Mouse (Mus musculus) lung, postnatal 4 days (tissue): Measurements from ENCODE around the gene Gm5485.

Source experiments
- DNase-seq, 2 experiments: peaks; one replicate each; pipeline ENCODE4 v3.0.0; 2021

Gm5485 gene

DNA sequence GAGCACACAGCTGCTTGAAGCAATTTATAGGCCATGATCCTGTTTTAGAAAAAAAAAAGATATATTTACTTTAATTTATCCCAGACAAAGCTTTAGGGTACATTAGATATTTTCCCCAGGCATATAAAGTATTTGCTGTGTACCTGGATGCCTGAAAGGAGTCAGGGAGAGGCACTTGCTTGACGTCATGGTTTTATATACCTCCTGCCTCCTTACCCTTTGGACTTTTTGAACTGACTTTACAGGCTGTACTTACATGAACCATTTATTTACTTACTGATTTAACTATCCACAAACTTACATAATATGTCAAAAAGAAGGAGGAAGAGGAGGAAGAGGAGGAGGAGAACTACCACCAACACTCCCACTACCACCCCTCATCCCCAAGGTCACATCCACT, at the start of gene Gm5485:
Gene Gm5485, minus strand, starts transcription at position 171 of the 400 bp plus-strand sequence.
- DNase-seq, result no peak

DNA sequence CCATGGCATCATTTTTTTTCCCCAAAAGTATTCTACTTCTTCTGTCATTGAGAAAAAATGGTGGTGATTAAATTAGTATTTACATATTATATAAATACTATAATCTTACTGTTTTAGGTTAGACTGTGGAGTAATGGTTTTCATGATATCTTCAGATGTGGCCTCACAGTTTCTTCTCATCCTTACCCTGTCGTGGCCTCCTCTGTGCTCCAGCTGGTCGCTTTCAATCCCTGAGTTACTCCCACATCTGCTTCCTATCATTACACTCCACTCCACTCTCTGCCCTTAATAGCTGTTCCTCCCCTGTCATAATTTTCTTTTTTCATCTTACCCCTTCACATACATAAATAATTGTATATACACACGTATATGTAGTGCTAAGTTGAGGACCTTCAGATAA, 41.0 kb upstream of the Gm5485 start:
- DNase-seq, result no peak

DNA sequence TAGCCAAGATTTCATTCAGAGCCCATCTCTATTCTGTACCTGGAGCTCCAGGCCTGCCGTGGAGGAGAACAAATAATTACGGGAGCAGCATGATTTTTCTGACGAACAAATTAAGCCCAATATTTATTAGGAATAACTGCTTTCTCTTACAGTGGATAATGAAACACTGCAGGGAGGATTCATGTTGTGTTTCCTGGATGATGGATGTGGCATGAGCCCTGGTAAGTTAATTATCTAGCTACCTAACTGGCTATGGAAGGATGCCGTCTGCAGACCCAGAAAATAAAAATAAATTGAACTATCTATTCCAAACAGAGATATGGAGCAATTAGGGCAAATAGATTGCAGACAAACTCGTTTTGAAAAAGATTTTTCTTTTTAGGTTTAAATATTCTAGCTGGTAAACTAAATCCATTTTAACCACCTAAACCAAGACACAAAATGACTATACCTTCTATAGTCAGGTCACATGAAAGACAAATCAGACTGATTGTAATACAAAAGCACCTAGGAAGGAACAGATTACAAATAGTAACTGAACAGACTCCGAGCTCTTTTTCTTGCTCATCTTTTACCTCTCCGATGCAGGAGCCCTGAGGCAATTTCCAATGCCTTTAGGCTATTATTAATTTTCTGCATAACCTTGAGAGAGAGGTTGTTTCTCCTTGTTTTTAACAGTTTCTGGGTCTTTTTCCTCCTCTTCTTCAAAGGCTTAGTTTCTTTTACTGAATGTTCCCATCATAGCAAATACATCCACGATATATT, 34.1 kb upstream of the Gm5485 start:
- DNase-seq, result no peak

DNA sequence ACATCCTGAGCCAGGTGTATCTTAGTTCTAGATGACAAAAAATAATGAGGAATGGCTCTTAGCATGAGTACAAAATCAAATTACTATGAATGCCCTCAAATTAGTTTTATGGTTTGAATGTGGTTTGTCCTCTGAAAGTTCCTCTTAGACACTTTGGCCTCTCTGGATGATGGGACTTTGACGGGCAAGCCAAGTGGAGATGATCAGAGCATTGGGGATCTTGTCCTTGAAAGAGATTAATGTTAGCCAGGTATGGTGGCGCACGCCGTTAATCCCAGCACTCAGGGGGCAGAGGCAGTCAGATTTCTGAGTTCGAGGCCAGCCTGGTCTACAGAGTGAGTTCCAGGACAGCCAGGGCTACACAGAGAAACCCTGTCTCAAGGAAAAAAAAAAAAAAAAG, 32.4 kb upstream of the Gm5485 start:
- no peak for DNase-seq

DNA sequence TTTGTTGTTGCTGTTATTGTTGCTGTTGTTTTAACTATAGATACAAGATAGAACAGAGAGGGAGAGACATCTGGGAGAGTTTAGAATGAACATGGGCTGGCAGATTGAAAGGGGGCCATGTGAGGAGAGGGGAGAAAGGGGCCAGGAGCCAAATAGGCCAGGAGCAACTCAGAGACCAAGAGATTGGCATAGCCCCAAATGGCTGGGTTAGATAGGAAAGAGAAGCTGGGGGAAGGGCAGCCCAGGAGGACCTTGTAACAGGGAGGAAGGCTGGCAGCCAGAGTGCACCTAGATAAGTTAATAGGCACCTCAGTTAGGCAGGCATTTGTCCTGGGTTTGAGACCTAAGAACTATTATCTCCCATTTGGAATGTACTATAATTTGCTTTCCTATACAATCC, 25.3 kb upstream of the Gm5485 start:
- DNase-seq, result no peak

DNA sequence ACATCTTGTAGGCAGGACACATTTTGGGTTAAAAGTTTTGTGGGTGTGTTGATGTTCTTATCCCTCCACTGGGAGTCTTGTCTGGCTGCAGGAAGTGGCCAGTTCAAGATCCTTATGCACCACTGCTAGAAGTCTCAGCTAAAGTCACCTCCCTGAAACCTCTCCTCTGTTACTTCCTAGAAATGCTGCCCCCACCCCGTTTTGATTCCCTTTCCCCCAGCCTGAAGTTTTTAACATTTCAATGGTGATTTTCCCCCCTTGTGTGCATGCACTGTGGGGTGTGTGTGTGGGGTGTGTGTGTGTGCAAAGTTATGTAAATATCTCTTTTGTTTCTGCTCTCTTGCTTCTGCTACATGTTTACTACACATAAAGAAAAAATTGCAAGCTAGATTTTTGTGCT, 23.2 kb upstream of the Gm5485 start:
- DNase-seq, result no peak

DNA sequence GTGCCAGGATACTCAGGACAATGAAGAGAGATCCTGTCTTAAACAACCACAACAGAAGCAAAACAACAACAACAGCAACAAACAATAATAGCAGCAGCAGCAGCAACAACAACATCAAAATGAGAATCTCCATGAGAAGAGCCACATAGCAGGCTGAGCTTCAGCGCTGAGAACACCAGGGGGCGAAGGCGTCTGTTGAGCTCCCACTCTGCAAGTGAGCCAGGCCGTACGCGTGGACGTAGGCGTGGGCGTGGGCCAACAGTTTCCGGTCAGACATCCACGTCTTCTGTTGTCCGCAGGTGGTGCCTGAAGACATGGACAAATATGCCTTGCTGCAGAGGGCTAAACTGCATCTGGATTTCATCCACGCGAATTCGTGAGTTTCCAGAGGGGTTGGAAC, 18.8 kb upstream of the Gm5485 start, which contains the start of gene Morc1:
Gene Morc1, plus strand, starts transcription at position 211 of the 400 bp plus-strand sequence.
- no peak for DNase-seq

DNA sequence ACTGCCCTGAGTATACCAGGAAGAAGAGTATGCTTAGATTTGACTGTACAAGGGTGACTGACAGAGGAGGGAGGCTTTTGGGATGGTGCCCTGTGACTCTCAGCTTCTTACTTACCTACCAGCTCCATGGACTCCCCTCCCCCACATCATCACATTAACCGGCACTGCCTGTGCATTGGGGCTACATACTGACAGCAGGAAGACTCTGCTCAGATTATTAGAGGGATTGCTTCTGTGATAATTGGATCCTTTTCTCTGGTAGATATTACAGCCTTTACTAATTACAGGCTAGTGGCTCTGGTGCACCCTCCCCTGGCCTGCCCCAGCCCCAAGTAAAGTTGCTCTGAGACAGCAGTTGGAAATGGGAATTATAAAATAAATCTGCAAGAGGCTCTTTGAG, 17.2 kb upstream of the Gm5485 start:
- no peak for DNase-seq

DNA sequence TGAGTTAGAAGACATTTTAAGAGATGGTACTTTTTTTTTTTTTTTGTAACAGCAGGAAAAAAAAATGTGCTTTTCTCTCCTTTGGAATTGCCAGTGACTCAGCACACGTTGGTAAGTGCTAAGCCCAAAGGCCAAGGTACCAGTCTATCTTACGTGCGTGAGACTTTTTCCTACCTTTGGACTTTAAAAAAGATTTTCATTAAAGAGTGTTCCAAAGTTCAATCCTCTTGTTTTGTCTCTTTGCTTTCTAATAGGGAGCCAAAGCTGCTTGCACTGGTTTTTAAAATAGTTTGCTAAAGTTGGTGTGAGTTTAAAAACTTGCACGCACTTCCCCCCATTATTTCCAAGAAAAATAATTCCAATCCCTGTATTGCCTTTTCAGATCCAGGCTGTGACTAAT, 11.9 kb upstream of the Gm5485 start:
- DNase-seq, result no peak

DNA sequence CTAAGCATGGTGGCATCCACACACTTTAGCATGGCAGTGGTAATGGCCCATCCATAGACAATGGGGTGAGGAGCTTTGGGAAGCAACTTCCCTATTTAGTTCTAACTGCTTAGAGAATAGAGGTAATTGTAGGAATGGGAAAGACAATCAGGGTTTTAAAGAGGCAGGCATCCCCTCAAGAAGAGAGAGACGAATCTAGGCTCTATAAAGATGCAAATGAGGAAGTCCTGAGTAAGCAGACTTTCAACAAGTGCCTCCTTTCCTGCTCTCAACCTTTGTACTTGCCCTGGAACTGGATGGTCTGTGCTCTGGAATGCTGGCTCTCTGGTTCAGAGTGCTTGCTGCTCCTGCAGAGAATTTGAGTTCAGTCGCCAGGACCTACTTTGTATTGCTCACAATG, 10.3 kb upstream of the Gm5485 start:
- no peak for DNase-seq

DNA sequence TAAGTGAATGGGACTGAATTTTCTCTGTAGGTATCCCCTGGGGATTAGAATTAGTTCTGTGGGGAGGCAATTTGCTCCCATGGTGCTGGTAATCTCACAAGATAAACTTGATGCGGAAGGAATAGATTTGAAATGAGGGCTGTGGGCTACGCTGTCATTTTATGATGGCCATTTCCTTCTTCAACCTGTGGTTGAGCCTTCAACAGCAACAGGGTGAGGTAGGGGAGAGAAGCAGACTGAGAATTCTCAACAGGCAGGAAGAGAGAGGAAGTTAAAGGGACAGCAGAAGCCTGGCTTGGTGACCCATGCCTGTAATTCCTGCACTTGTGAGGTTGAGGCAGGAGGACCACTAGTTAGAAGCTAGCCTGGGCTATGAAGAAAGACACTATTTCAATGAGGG, 6.8 kb upstream of the Gm5485 start:
- no peak for DNase-seq

DNA sequence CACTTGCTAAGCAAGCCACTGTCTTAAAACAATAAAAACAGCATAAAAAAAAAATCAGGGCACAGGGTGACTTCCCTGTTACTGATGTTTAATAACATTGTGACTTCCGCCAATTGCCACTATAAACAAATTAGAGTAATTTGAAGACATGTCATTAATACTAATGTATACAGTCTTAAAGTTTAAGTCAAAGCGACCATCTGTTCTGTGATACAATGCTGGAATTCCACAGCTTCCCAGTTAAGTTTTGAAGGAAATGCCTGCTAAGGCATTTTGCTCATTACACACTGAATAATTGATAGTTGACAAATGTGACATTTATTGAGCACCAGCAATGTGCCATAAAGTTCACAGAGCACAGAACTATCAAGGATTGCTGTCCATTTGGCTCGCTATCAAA, 6.3 kb upstream of the Gm5485 start:
- no peak for DNase-seq

DNA sequence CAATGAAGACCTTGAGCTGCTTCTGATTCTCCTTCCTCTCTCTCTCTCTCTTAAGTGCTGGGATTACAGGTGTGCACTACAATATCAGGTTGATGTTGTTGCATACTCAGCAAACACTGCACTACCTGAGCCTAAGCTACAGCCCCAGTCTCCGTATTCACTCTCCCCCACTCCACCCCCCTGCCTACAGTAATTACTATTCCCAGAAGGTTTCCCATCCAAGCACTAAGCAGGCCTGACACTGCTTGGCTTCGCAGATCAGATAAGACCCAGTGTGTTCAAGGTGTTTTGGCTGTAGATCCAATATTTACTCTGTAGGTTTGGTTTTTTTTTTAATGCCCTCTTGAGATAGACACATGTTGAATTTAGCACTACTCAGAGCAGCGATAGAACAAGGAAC, 2.1 kb downstream of the Gm5485 start:
- no peak for DNase-seq

DNA sequence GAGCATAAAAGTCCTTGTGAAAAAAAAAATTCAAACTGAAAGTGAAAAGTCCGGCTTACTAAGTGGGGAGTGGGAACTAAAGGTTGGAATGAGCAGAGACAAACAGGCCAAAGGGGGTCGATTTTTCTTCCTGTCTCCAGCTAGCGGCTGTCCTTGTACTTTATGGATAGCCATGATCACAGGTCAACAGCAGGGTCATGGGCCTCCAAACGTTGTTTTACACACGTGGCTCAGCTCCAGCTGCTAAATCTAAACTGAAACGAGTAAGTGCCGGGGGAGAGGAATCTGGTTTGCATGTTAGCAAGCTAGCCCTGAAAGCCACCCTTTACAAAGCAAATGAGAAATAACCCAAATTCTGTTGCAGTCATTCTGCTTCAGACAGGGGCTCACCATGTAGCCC, 2.6 kb downstream of the Gm5485 start:
- DNase-seq, result no peak

DNA sequence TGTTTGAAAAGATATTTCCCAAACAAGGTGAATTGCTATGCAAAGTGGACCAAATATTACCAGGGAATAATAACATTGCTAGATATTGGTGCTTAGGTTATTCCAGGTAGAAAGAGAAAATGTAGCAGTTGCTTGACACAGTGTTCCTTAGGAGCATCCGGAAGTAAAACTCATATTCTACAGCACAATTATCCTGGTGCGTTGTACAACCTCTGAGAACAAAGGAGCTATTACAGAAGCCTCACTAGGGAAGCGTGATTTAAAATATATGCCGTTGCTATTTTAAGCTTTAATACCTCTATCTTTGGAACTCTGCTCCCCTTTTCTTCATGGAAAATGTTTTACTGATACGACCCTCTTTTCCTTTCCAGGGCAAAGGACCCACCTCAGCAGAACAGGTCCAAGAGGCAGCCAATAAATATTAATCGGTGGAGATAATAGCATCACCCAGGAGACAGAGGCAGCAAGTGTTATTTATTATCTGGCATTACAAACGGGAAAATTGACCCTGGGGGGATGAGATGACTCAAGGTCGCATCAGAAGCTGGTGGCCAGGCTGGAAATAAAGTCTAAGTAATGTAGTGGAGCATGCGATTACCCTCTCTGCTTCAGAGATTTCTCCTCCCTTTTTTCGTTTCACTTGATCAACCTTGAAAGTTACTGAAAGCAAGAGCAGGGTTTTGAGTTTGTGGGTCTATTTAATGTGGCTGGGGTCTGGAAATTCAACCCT, 6.4 kb downstream of the Gm5485 start:
- DNase-seq, result no peak

DNA sequence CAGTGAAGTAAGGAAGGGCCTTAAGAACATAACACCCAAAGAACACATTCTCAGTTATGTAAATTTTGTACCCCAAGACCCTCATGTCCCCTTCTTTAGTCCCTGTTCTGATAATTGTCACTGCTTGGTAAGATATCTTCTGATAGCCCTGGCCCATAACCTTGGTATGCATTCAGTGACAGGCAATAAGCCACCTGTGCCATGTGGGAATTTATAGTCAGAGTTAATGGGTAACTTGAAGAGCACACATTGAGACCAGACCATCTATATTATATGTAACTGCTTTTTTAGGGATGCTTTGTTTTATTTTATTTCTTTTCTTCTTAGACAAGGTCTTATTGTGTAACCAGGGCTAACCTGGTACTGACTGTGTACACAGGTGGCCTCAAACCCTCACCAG, 8.2 kb downstream of the Gm5485 start:
- DNase-seq, result no peak

DNA sequence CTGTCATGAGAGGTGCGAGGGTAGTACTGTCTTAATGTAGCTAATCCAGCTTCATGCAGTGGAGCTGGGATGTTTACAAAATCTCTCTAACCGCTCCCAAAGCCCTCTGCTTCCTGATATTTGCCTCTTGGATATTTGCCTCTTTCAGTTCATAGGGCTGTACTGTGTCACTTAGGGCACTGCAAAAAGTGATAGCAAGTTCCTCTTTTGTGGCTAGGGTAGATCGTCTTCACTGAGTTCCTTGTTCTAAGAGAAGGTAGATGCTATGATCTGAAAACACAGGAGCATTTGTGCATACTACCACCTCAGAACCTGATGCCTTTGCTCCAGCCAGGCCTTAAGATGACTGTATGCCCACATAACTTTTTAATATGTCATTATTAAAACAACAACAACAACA, 8.8 kb downstream of the Gm5485 start:
- no peak for DNase-seq

DNA sequence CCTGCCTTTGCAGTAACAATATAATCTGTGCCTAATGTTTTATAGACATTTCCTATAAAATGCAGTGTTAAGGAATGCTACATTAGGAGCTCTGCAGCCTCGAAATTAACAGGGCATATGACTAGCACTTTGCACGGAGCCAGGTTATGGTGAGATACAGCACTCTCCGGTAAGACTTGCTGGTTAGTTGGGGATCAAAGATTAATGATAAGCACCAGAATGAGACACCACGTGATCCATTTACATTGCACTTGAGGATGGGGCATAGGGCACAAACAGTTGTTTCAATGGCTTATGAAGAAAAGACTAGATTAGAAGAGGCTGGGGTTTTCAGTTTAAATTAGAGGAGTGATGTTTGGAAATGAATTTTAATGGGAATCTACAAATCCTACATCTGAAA, 9.3 kb downstream of the Gm5485 start:
- DNase-seq, result no peak

DNA sequence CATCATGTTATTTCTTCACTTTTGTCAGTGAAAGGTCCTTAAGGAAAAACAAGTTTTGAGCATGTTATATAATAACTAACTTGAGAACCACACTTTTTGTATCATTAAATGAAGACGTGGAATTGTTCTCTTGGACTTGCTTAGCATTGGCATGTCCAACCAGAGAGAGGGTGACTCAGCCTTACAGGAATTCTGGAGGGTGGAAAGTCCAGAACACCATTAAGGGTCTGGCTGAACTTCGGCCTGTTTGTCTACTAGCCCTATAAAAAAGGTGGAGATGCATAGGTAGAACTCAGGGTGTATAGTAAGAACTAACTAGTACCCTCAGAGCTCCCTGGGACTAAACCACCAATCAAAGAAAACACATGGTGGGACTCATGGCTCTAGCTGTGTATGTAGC, 16.9 kb downstream of the Gm5485 start:
- DNase-seq, result no peak

DNA sequence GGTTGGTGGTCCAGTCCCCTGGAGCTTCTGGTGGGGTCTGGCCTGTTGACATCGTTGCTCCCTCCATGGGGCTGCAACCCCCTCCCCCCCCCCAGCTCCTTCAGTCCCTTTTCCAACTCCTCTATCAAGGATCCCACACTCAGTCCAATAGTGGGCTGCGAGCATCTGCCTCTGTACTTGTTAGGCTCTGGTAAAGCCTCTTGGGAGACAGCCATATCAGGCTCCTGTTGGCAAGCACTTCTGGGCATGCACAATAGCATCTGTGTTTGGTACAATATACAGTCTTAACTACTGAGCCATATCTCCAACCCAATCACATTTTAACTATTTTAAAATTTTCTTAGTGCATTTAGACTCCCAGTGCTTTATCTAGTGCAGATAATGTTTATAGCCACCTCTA, 25.2 kb downstream of the Gm5485 start:
- DNase-seq, result no peak

DNA sequence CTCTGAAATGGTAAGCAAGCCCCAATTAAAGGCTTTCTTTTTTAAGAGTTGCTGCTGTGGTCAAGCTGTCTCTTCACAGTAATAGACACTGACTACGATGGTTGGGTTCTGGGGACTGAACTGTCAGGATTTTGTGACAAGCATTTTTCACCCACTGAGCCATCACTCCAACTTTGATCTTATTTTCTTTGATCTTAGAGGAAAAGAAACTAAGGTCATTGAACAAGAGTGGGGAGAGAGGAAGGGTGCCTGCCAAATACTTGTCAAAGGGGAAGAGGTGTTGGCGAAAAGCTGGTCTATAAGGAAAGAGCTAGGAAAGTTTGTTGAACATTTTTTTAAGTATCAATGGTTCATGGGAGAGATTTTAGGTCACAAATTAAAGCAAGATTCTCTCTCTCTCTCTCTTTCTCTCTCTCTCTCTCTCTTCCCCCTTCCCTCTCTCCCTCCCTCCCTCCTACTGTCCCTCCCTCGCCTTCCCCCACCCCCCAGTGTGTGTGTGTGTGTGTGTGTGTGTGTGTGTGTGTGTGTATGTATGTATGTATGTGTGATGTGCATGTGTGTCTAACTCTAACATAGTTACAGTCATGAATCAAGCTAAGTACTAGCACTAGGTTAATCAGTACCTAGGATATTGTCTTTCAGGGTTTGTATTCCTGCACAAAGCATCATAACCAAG, 28.5 kb downstream of the Gm5485 start:
- DNase-seq, result peak in 1 of 2 experiments; percentile 6

DNA sequence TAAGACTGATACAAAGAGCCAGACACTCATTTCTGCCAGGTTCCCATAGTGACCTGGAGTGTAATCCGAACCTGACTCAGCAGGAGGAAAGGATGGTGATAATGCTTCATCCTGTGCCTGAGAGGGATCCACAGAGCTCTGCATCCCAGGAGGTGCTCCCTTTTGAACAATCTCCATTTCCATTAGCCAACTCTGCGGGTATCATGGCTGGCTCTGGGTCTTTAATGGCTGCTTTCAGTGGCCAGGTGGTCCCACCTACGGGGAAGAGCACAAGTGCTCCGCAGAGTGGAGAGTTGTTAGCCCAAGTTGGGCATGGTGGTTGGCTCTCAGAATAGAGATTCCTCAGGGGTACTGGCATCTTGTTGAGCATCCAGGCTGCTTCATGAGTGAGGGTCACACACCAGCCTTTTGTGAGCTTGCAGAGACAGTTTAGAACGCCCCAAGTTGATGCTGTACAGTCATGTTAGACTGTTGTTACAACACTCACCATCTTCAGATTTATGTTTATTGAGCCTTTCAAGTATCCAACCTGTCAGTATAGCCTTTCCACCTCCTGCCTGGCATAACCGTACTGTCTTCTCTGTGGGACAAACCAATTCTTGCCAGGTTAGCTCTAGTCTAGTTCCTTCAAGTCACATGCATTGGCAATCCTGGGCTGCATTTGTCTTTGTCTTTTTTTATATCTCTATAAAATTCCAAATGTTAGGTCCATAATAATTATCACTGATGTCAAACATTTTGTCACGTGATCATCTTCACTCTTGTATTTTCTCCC, 38.3 kb downstream of the Gm5485 start:
- no peak for DNase-seq

DNA sequence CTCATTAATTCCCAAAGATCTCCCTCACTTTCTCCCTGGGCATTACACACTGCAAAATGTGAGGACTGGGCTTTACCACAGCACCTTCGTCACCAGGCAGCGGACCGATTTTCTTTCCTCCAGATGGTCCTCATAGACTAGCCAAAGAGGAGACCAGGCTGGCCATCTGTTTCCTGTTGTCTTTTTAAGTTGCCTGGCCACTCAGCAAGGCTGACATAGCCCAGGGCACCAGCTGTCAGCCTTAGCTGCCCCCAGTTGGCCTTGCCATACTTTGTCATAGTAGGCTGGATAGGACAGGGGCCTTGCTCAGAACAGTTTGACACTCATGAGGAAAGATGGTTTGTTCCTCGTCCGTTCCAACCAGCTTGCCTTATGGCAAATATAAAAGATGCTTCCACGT, 39.8 kb downstream of the Gm5485 start:
- DNase-seq, result no peak
